ENCODE assay signal across 9 mouse cellular contexts in genomic region chr5:112254282-112254806, GRCm38 (mm10). TPM values are rescaled to one million over a fixed set of nuclear protein-coding genes. Genes with fewer than 3 reads are reported as not detected.
A peak's percentile ranks its signal among the peaks of the same experiment; 100 is the strongest.
DNase-seq lines count a peak whose midpoint lies in the region; ATAC-seq and TF ChIP-seq lines count a peak whose summit lies in the region.
"Had no signal": no experiment of that assay in that cellular context is flagged by ENCODE, and none has a peak within 500 bp of the region (broad histone marks: within the 10 kb centered on the region; RNA-seq: fewer than 3 reads in every experiment).

No protein-coding gene starts in this region.

- 39% methylated on average over 7 of the region's 7 CpGs for WGBS in forebrain, embryonic 14.5 days
- 87% methylated on average over 7 of the region's 7 CpGs for WGBS in midbrain, embryonic 11.5 days

- H3K27me3 ChIP-seq in Patski, result peaks cover 7% of the 10 kb centered on the region
- no peaks in the 10 kb centered on the region for H3K27me3 ChIP-seq in forebrain, embryonic 14.5 days (replicated peaks; ENCODE audit: control insufficient read depth, insufficient read depth, low read length)
- no peaks in the 10 kb centered on the region for H3K27me3 ChIP-seq in midbrain, embryonic 11.5 days (ENCODE audit: control insufficient read depth, insufficient read depth, low read length)
- H3K27me3 ChIP-seq: neural tube, embryonic 12.5 days had no signal

- H3K9me3 ChIP-seq in forebrain, embryonic 14.5 days (replicated peaks; ENCODE audit: control insufficient read depth, low read length), result no peaks in the 10 kb centered on the region
- no peaks in the 10 kb centered on the region for H3K9me3 ChIP-seq in midbrain, embryonic 11.5 days (ENCODE audit: control insufficient read depth, low read length)
- H3K9me3 ChIP-seq: neural tube, embryonic 12.5 days had no signal

- no peak for TF ChIP-seq CTCF in Patski (IDR thresholded peaks at IDR 0.05)

- no peak overlapping the region for H3K4me2 ChIP-seq in forebrain, embryonic 14.5 days (ENCODE audit: low read length)
- H3K4me2 ChIP-seq in midbrain, embryonic 11.5 days, result no peak overlapping the region
- H3K4me2 ChIP-seq: neural tube, embryonic 12.5 days had no signal

- H3K4me3 ChIP-seq in forebrain, embryonic 14.5 days (ENCODE audit: low read depth, low read length), result no peak overlapping the region
- H3K4me3 ChIP-seq in midbrain, embryonic 11.5 days (ENCODE audit: low read depth, low read length), result no peak overlapping the region
- H3K4me3 ChIP-seq: neural tube, embryonic 12.5 days had no signal

- CTCF ChIA-PET in Patski (lab: Charles Lee), result interaction anchor here (1.4 to 1.8 kb wide), 2 partner anchors 14 to 20 kb away, joined by 3 to 5 read pairs; no protein-coding TSS in a partner anchor

- POLR2A ChIA-PET in Patski (lab: Charles Lee), result interaction anchor here (0.6 to 1.0 kb wide), 2 partner anchors 8 to 13 kb away, joined by 3 read pairs; no protein-coding TSS in a partner anchor

- H3K36me3 ChIP-seq in forebrain, embryonic 14.5 days (ENCODE audit: control insufficient read depth, insufficient read depth, low read length), result no peaks in the 10 kb centered on the region
- no peaks in the 10 kb centered on the region for H3K36me3 ChIP-seq in midbrain, embryonic 11.5 days (ENCODE audit: control insufficient read depth, insufficient read depth, low read length)
- H3K36me3 ChIP-seq: neural tube, embryonic 12.5 days had no signal

- DNase-seq in kidney, adult 18-20 months, result peak; percentile 31
- no peak for DNase-seq in kidney, adult 9 months
- DNase-seq in Patski (ENCODE audit: low read depth, low spot score), result peak; percentile 85
- DNase-seq in forebrain, embryonic 14.5 days (ENCODE audit: low spot score), result peak; percentile 52
- peak; percentile 64 to 70 for DNase-seq in heart, postnatal 36 days
- peak; percentile 44 for DNase-seq in lung, postnatal 10 days
- DNase-seq in testis, postnatal 10 days (ENCODE audit: low spot score), result peak; percentile 79
- no peak for DNase-seq in midbrain, embryonic 11.5 days (ENCODE audit: low spot score, missing footprints)

- H3K27ac ChIP-seq in forebrain, embryonic 14.5 days (ENCODE audit: low read depth, low read length), result no peak overlapping the region; the same call in 1 of the 2 replicates
- H3K27ac ChIP-seq in midbrain, embryonic 11.5 days (ENCODE audit: low read depth, low read length), result no peak overlapping the region
- H3K27ac ChIP-seq: neural tube, embryonic 12.5 days had no signal

- intact Hi-C loops in heart, postnatal 36 days (cut with DNase I), result no loop called here

- in situ Hi-C loops in Patski (cut with MboI; ENCODE audit: low pct_unique_long_range_greater_than_20kb), result no loop called here

- H3K9ac ChIP-seq in forebrain, embryonic 14.5 days (ENCODE audit: low read length), result no peak overlapping the region
- no peak overlapping the region for H3K9ac ChIP-seq in midbrain, embryonic 11.5 days (ENCODE audit: low read length)
- H3K9ac ChIP-seq: neural tube, embryonic 12.5 days had no signal

- H3K4me1 ChIP-seq in forebrain, embryonic 14.5 days (ENCODE audit: control insufficient read depth, insufficient read depth, low read length), result 0 out of 2 replicates have a peak, but pooled peaks cover 4% of the 10 kb centered on the region
- no peaks in the 10 kb centered on the region; the same call in 1 of the 2 replicates for H3K4me1 ChIP-seq in midbrain, embryonic 11.5 days (ENCODE audit: control insufficient read depth, insufficient read depth, low read length)

- ATAC-seq in Patski, result peak; percentile 62
- ATAC-seq in forebrain, embryonic 14.5 days, result peak; percentile 40; the same call in 1 of the 2 replicates
- no peak for ATAC-seq in midbrain, embryonic 11.5 days (ENCODE audit: low FRiP score)

RNA-seq across cellular contexts. Expression of gene Crybb1, which starts 1.3 kb away (rescaled TPM):
- not detected for polyA plus RNA-seq in Patski (2021)
- polyA plus RNA-seq in forebrain, embryonic 14.5 days (2014; fragmentation: Nextera tagmentation; extraction: Ambion mirVana), result 2.5 and 4.6 TPM in 2 replicates
- 1 to 10 TPM in 1 of 2 experiments, under 1 TPM in 1; 0.80 to 3.4 TPM for total RNA-seq in heart, postnatal 36 days (2021)
- polyA plus RNA-seq in midbrain, embryonic 11.5 days (2014; fragmentation: Nextera tagmentation; extraction: Ambion mirVana), result 0.29 and 0.84 TPM in 2 replicates

RNA-seq across cellular contexts. Expression of gene Cryba4, which starts 2.0 kb away (rescaled TPM):
- not detected for polyA plus RNA-seq in Patski (2021)
- polyA plus RNA-seq in forebrain, embryonic 14.5 days (2014; fragmentation: Nextera tagmentation; extraction: Ambion mirVana), result 1.4 and 2.2 TPM in 2 replicates
- 1 to 10 TPM; 6.0 to 9.8 TPM for total RNA-seq in heart, postnatal 36 days (2021)
- polyA plus RNA-seq in midbrain, embryonic 11.5 days (2014; fragmentation: Nextera tagmentation; extraction: Ambion mirVana), result 0.52 and 2.0 TPM in 2 replicates

RNA-seq across cellular contexts. Expression of gene Tpst2, which starts 22.1 kb away (rescaled TPM):
- 92.3 TPM for polyA plus RNA-seq in Patski (2021)
- polyA plus RNA-seq in forebrain, embryonic 14.5 days (2014; fragmentation: Nextera tagmentation; extraction: Ambion mirVana), result 29.5 and 30.6 TPM in 2 replicates
- 10 to 100 TPM; 39.1 to 42.0 TPM for total RNA-seq in heart, postnatal 36 days (2021)
- 29.3 and 33.5 TPM in 2 replicates for polyA plus RNA-seq in midbrain, embryonic 11.5 days (2014; fragmentation: Nextera tagmentation; extraction: Ambion mirVana)

Comparison
In these comparisons a context has a peak if more than half of its experiments do, and no peak if none do; other contexts are left out.
1. DNase-seq: peak in kidney, adult 18-20 months (single experiment), Patski (single experiment), forebrain, embryonic 14.5 days (single experiment), heart, postnatal 36 days (2 of 2), lung, postnatal 10 days (single experiment) and testis, postnatal 10 days (single experiment); none in kidney, adult 9 months (single experiment) and midbrain, embryonic 11.5 days (single experiment).